Mouse (Mus musculus) myocyte (in vitro differentiated cells): ENCODE measurements around the gene Zfhx3. TPM values are rescaled to one million over a fixed set of nuclear protein-coding genes. Genes with fewer than 3 reads are reported as not detected.

Source experiments
- H3K27me3 ChIP-seq: one replicate; pipeline ENCODE4 v1.6.1; 2011; ENCODE audit not compliant: control insufficient read depth, insufficient read depth, insufficient read length
- H3K36me3 ChIP-seq: one replicate; pipeline ENCODE4 v1.6.1; 2011; ENCODE audit not compliant: control insufficient read depth, insufficient read depth
- H3K4me2 ChIP-seq: one replicate; pipeline ENCODE4 v1.6.1; 2011; ENCODE audit warnings: low read depth, control low read depth
- H3K4me3 ChIP-seq: one replicate; pipeline ENCODE4 v1.5.1; 2011; ENCODE audit warnings: mild to moderate bottlenecking, control low read depth, moderate library complexity
- H3K79me2 ChIP-seq: one replicate; pipeline ENCODE4 v1.6.1; 2011; ENCODE audit not compliant: control insufficient read depth, insufficient read depth
- H3ac ChIP-seq: one replicate; pipeline ENCODE4 v1.6.1; 2011; ENCODE audit not compliant: control insufficient read depth, insufficient read length
- CEBPB ChIP-seq: IDR thresholded peaks from 2 replicates; pipeline ENCODE4 v1.6.1; 2011; ENCODE audit warnings: mild to moderate bottlenecking, moderate library complexity; ENCODE audit not compliant: poor library complexity, insufficient read depth, severe bottlenecking
- E2F4 ChIP-seq: IDR thresholded peaks from one replicate; pipeline ENCODE4 v1.6.1; 2011; ENCODE audit warnings: mild to moderate bottlenecking, control low read depth, moderate library complexity; ENCODE audit not compliant: insufficient read depth
- MAX ChIP-seq: IDR thresholded peaks from one replicate; pipeline ENCODE4 v1.6.1; 2011; ENCODE audit warnings: low read depth, mild to moderate bottlenecking, control low read depth
- MYOD1 ChIP-seq, 3 experiments: IDR thresholded peaks; one replicate each; pipeline ENCODE4 v1.6.1; 2011; ENCODE audit warnings: control low read depth in 2 of 3, low read depth in 2 of 3, mild to moderate bottlenecking in 2 of 3, moderate library complexity in 1 of 3; ENCODE audit not compliant: insufficient read length in 2 of 3, control insufficient read depth in 1 of 3
- MYOG ChIP-seq, 3 experiments: IDR thresholded peaks; one replicate each; pipeline ENCODE4 v1.6.1; 2011; ENCODE audit warnings: control low read depth in 2 of 3, low read depth in 2 of 3, mild to moderate bottlenecking in 2 of 3; ENCODE audit not compliant: insufficient read length in 2 of 3, control insufficient read depth in 1 of 3, insufficient read depth in 1 of 3
- POLR2A ChIP-seq: IDR thresholded peaks from one replicate; pipeline ENCODE4 v1.6.1; 2011; ENCODE audit warnings: low read depth, mild to moderate bottlenecking, control low read depth, moderate library complexity; ENCODE audit not compliant: insufficient read length
- POLR2AphosphoS2 ChIP-seq: IDR thresholded peaks from one replicate; pipeline ENCODE4 v1.6.1; 2011; ENCODE audit warnings: low read depth, control low read depth; ENCODE audit not compliant: insufficient read length
- REST ChIP-seq: IDR thresholded peaks from one replicate; pipeline ENCODE4 v1.6.1; 2011; ENCODE audit warnings: mild to moderate bottlenecking, control low read depth, moderate library complexity; ENCODE audit not compliant: insufficient read depth, insufficient read length
- SRF ChIP-seq: IDR thresholded peaks from one replicate; pipeline ENCODE4 v1.6.1; 2011; ENCODE audit warnings: low read depth; ENCODE audit not compliant: control insufficient read depth, insufficient read length
- TCF12 ChIP-seq: IDR thresholded peaks from one replicate; pipeline ENCODE4 v1.6.1; 2011; ENCODE audit warnings: mild to moderate bottlenecking, control low read depth; ENCODE audit not compliant: poor library complexity, insufficient read depth, severe bottlenecking
- TCF3 ChIP-seq: IDR thresholded peaks from one replicate; pipeline ENCODE4 v1.6.1; 2011; ENCODE audit warnings: low read depth, control low read depth; ENCODE audit not compliant: insufficient read length
- USF1 ChIP-seq: IDR thresholded peaks from one replicate; pipeline ENCODE4 v1.6.1; 2011; ENCODE audit warnings: low read depth, mild to moderate bottlenecking, control low read depth, moderate library complexity
- polyA plus RNA-seq: library from polyadenylated mRNA; unstranded; fragments of >200 nt; fragmentation: generic; extraction: Trizol; gene quantifications from one replicate; pipeline ENCODE4 v1.2.1, GENCODE M21; 2012; ENCODE audit warnings: missing spikeins

Zfhx3 gene
- polyA plus RNA-seq, 1 experiment = 3.0 TPM

DNA sequence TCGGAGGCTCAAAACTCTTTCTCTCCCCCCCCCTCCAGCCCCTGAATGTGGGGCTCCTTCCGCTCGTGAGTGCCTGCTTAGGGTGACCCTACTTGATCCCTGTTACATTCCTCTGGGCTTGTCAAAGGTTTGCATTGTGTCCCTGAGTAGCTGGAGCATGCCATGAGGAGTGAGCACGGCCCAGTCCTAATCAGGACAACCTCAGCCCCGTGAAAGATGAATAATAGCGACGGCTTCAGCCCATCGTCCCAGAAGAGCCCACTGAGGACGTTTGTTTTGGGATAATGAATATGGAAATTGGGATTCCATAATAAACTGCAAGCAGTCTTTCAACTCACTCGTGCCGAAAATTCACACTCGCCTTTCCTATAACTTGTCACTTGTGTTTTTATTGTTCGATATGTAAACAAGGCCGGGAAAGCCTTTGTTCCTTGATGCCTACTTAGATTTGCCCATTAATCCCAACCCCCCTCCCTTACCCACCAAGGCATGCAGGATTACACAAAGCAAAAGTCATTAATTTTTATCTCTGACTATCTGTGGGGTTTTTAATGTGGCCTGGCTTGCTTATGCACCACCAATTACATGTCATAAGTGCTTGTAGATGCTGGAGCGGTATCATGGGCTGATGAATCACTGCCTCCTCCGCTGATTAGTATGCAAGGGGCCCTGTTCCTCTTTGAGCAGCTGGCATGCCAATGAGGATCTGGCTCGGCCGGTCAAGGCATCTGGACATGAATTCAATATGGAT is 512.3 kb downstream of the Zfhx3 start:
- Histone ChIP-seq H3K4me2 (no peak overlapping the region), H3K4me3 (no peak overlapping the region), H3K36me3 (no peaks in the 10 kb centered on the region), H3K27me3 (no peaks in the 10 kb centered on the region), H3K79me2 (no peaks in the 10 kb centered on the region), H3ac (no peak overlapping the region)
- TF ChIP-seq MYOG (IDR thresholded peaks at IDR 0.05; ENCODE audit: control insufficient read depth in 1 of 3, insufficient read depth in 1 of 3, insufficient read length in 2 of 3, low read depth in 2 of 3) = no peak
- TF ChIP-seq TCF3 = no peak
- TF ChIP-seq CEBPB = no peak
- no peak for TF ChIP-seq POLR2A
- TF ChIP-seq MAX = no peak
- TF ChIP-seq SRF = no peak

- no peak overlapping the region for H3ac ChIP-seq
- H3K4me2 ChIP-seq = no peak overlapping the region
- no peaks in the 10 kb centered on the region for H3K79me2 ChIP-seq
- TF ChIP-seq E2F4 = no peak
- TF ChIP-seq TCF3 = no peak
- no peak for TF ChIP-seq MYOG (IDR thresholded peaks at IDR 0.05; ENCODE audit: control insufficient read depth in 1 of 3, insufficient read depth in 1 of 3, insufficient read length in 2 of 3, low read depth in 2 of 3)
- TF ChIP-seq SRF = no peak
- no peak for TF ChIP-seq MAX
- no peak for TF ChIP-seq MYOD1 (IDR thresholded peaks at IDR 0.05; ENCODE audit: control insufficient read depth in 1 of 3, insufficient read length in 2 of 3, low read depth in 2 of 3)
- TF ChIP-seq POLR2A = no peak
- TF ChIP-seq USF1 = no peak
- no peak for TF ChIP-seq POLR2AphosphoS2
- no peak for TF ChIP-seq CEBPB
- TF ChIP-seq REST = no peak
- TF ChIP-seq TCF12 = no peak
- H3K4me3 ChIP-seq = no peak overlapping the region
- H3K36me3 ChIP-seq = no peaks in the 10 kb centered on the region
- H3K27me3 ChIP-seq = no peaks in the 10 kb centered on the region
Measured at GRCm38 (mm10) chr8:108466653-108467052, 524.2 kb downstream of the Zfhx3 start.

GRCm38 (mm10) chr8:108467172-108468035 is 525.0 kb downstream of the Zfhx3 start:
- Histone ChIP-seq H3K4me3 (no peak overlapping the region), H3K36me3 (no peaks in the 10 kb centered on the region), H3K79me2 (no peaks in the 10 kb centered on the region), H3ac (no peak overlapping the region), H3K4me2 (no peak overlapping the region), H3K27me3 (no peaks in the 10 kb centered on the region)
- TF ChIP-seq E2F4 (no peak), TCF3 (no peak), TCF12 (no peak), POLR2A (no peak), SRF (no peak), MYOG (IDR thresholded peaks at IDR 0.05; ENCODE audit: control insufficient read depth in 1 of 3, insufficient read depth in 1 of 3, insufficient read length in 2 of 3, low read depth in 2 of 3) (no peak), USF1 (no peak)

- H3K36me3 ChIP-seq = no peaks in the 10 kb centered on the region
- H3K4me2 ChIP-seq = no peak overlapping the region
- TF ChIP-seq TCF3 = no peak
- H3K4me3 ChIP-seq = no peak overlapping the region
- no peaks in the 10 kb centered on the region for H3K79me2 ChIP-seq
- H3K27me3 ChIP-seq = no peaks in the 10 kb centered on the region
- no peak overlapping the region for H3ac ChIP-seq
Measured at GRCm38 (mm10) chr8:108470269-108470668, 527.8 kb downstream of the Zfhx3 start.

- no peak overlapping the region for H3K4me2 ChIP-seq
- H3K79me2 ChIP-seq = no peaks in the 10 kb centered on the region
- H3K36me3 ChIP-seq = no peaks in the 10 kb centered on the region
Measured at GRCm38 (mm10) chr8:108474556-108474955, 532.1 kb downstream of the Zfhx3 start.

More at GRCm38 (mm10) chr8:108474556-108474955, 532.1 kb downstream of the Zfhx3 start:
- TF ChIP-seq REST = no peak
- TF ChIP-seq TCF3 = no peak
- no peak for TF ChIP-seq MYOD1 (IDR thresholded peaks at IDR 0.05; ENCODE audit: control insufficient read depth in 1 of 3, insufficient read length in 2 of 3, low read depth in 2 of 3)
- TF ChIP-seq MYOG (IDR thresholded peaks at IDR 0.05; ENCODE audit: control insufficient read depth in 1 of 3, insufficient read depth in 1 of 3, insufficient read length in 2 of 3, low read depth in 2 of 3) = no peak
- TF ChIP-seq POLR2AphosphoS2 = no peak
- TF ChIP-seq CEBPB = no peak
- no peak for TF ChIP-seq E2F4
- TF ChIP-seq TCF12 = no peak
- no peak for TF ChIP-seq SRF
- TF ChIP-seq USF1 = no peak
- TF ChIP-seq MAX = no peak
- no peak for TF ChIP-seq POLR2A
- H3K4me3 ChIP-seq = no peak overlapping the region
- H3K27me3 ChIP-seq = no peaks in the 10 kb centered on the region
- H3ac ChIP-seq = no peak overlapping the region
